Mouse (Mus musculus) urinary bladder, adult 18-20 months (tissue): ENCODE data around the gene Tapt1.
"Not testable (repeated sequence)": the region's sequence is repeated elsewhere in the genome, so short reads cannot be mapped to it uniquely, and the experiment has no call there.

Experiments
- DNase-seq, 2 experiments: peaks; one replicate each; pipeline ENCODE4 v3.0.0; 2022; ENCODE audit warnings: low spot score in 2 of 2, mixed read lengths in 2 of 2

Gene Tapt1

GRCm38 (mm10) chr5:44126574-44126973 is 99.9 kb downstream of the Tapt1 start:
- DNase-seq, result not testable (repeated sequence)
